Mouse (Mus musculus) neural tube, embryonic 15.5 days (tissue): Measurements from ENCODE around the gene Eif2d. TPM values are rescaled to one million over a fixed set of nuclear protein-coding genes. Genes with fewer than 3 reads are reported as not detected.

ENCODE experiments used
- ATAC-seq: fragments of 200-750 bp; cut with Nextera tagmentation; 2 replicates; pipeline ENCODE4 v1.8.0; 2017; ENCODE audit warnings: mild to moderate bottlenecking, moderate TSS enrichment, moderate library complexity; ENCODE audit not compliant: low FRiP score
- H3K27ac ChIP-seq: fragments of 300-500 bp; sonication (generic); replicated peaks from 2 replicates; pipeline ENCODE4 v1.5.1; 2015; ENCODE audit warnings: mild to moderate bottlenecking, inconsistent platforms
- H3K27me3 ChIP-seq: fragments of 300-500 bp; sonication (generic); replicated peaks from 2 replicates; pipeline ENCODE4 v1.6.1; 2015; ENCODE audit warnings: inconsistent platforms
- H3K36me3 ChIP-seq: fragments of 300-500 bp; sonication (generic); 2 replicates; pipeline ENCODE4 v1.6.1; 2015; ENCODE audit warnings: inconsistent platforms
- H3K4me1 ChIP-seq: fragments of 300-500 bp; sonication (generic); 2 replicates; pipeline ENCODE4 v1.6.1; 2015; ENCODE audit warnings: inconsistent platforms
- H3K4me2 ChIP-seq: fragments of 300-500 bp; sonication (generic); 2 replicates; pipeline ENCODE4 v1.6.1; 2015; ENCODE audit warnings: inconsistent platforms, mild to moderate bottlenecking, moderate library complexity
- H3K4me3 ChIP-seq: fragments of 300-500 bp; sonication (generic); replicated peaks from 2 replicates; pipeline ENCODE4 v1.5.1; 2015; ENCODE audit warnings: mild to moderate bottlenecking, inconsistent platforms
- H3K9ac ChIP-seq: fragments of 300-500 bp; sonication (generic); replicated peaks from 2 replicates; pipeline ENCODE4 v1.6.1; 2015; ENCODE audit warnings: mild to moderate bottlenecking, inconsistent platforms
- H3K9me3 ChIP-seq: fragments of 300-500 bp; sonication (generic); replicated peaks from 2 replicates; pipeline ENCODE4 v1.6.1; 2016; ENCODE audit warnings: inconsistent platforms
- WGBS: fragments of 180-500 bp; shearing (Covaris S2); methylation state at CpG from one replicate; pipeline ENCODE4 v1.1.7; 2015; ENCODE audit warnings: mixed read lengths; 5-methylcytosine and 5-hydroxymethylcytosine counted together
- polyA plus RNA-seq: library from polyadenylated mRNA; unstranded; fragments of >200 nt; fragmentation: Nextera tagmentation; extraction: Ambion mirVana; gene quantifications from 2 replicates; pipeline ENCODE4 v1.2.1, GENCODE M21; 2015

The Eif2d gene
- polyA plus RNA-seq, 1 experiment from 2014 or later = 51.5 TPM

DNA sequence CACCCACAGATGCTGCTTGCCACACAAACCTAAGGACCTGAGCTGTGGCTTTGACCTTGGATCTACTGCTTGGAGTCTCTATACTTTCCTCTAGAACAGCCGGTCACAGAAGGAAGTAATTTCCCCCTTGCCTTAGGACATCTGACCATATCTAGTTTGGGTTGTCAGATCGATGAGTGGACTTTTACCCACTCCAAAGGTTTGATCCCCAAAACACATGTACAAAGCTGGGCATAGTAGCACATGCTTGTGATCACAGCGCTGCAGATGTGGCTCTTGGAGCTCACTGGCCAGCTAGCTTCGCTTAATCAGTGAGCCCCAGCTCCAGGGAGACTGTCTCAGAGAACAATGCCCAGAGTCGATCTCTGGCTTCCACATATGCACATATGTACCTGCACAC lies 55.1 kb downstream of the Eif2d start:
- no peaks in the 10 kb centered on the region for H3K4me1 ChIP-seq
- no peaks in the 10 kb centered on the region for H3K36me3 ChIP-seq
- H3K9me3 ChIP-seq = no peaks in the 10 kb centered on the region
- H3K27me3 ChIP-seq = no peaks in the 10 kb centered on the region; the same call in 1 of the 2 replicates
- no peak overlapping the region for H3K4me2 ChIP-seq
- no peak overlapping the region for H3K9ac ChIP-seq
- 93% methylated on average over 5 of the region's 5 CpGs for WGBS
- no peak overlapping the region for H3K4me3 ChIP-seq
- no peak for ATAC-seq
- H3K27ac ChIP-seq = no peak overlapping the region

DNA sequence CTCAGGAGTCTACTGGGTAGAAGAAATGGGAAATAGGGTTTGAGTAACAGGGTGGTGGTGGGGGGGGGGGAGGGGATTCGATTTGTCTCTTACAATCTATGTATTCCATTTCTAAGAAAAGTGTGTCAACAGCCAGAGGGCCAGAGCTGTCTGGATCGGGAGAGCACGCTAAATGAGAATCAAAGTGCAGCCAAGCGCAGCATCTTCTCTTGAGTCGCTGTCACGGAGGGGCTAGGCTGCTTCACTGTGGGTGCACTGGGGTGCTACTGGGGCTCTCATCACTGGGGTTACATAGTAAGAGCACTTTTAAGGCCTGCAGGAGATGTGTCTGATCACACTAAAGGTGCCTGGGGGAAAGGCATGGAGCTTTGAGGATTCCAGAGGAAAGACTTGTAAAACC lies 55.8 kb downstream of the Eif2d start:
- H3K9ac ChIP-seq = no peak overlapping the region
- H3K9me3 ChIP-seq = no peaks in the 10 kb centered on the region

DNA sequence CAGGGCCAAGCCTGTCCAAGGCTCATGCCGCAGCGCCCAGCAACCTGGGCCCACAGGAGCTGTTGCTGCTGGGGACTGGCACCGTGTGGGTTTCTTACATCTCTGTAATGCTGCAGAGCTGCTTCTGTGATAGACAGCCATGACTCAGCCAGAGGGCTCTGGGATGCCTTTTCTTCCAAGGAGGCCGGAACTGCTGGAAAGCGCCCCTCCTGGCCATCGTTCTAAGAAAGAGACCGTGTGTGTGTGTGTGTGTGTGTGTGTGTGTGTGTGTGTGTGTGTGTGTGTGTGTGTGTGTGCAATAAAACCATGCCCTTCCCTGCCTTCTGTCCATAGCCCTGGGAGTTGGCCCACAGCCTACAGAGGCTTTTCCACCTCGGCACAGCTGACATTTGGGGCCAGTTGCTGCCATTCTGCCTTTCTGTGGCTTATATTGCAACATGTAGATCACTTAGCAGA lies 57.0 kb downstream of the Eif2d start:
- Histone ChIP-seq H3K4me2 (no peak overlapping the region), H3K27me3 (no peaks in the 10 kb centered on the region; the same call in 1 of the 2 replicates), H3K9me3 (no peaks in the 10 kb centered on the region), H3K36me3 (no peaks in the 10 kb centered on the region), H3K4me1 (no peaks in the 10 kb centered on the region), H3K27ac (no peak overlapping the region), H3K9ac (no peak overlapping the region), H3K4me3 (no peak overlapping the region)
- ATAC-seq = no peak
- WGBS = 64% methylated on average over 8 of the region's 8 CpGs

More for the DNA sequence above, 55.8 kb downstream of the Eif2d start:
- Histone ChIP-seq H3K4me1 (no peaks in the 10 kb centered on the region), H3K4me2 (no peak overlapping the region), H3K4me3 (no peak overlapping the region), H3K27ac (no peak overlapping the region), H3K27me3 (no peaks in the 10 kb centered on the region; the same call in 1 of the 2 replicates), H3K36me3 (no peaks in the 10 kb centered on the region)
- WGBS = 66% methylated on average over 6 of the region's 6 CpGs
- ATAC-seq = no peak

DNA sequence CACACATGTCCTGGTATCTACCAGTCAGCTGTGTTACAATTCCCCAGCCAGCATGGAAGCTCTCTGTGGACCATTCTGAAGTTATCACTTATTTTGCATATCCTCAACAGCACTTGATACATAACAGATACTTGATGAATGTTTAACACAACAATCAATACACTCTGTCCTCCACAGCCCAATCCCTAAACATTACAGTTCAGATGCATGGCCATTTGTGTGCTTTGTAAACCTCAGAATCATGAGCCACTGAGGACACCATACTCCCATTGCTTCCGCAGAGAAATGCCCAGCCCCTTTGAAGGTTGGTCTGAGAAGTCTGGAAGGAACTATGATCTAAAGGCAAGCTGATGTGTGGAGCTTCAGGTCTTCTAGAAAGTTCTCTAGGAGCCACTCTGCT lies 58.7 kb downstream of the Eif2d start:
- Histone ChIP-seq H3K27me3 (no peaks in the 10 kb centered on the region; the same call in 1 of the 2 replicates), H3K4me2 (no peak overlapping the region), H3K36me3 (no peaks in the 10 kb centered on the region), H3K4me1 (no peaks in the 10 kb centered on the region), H3K9ac (no peak overlapping the region), H3K9me3 (no peaks in the 10 kb centered on the region), H3K4me3 (no peak overlapping the region), H3K27ac (no peak overlapping the region)
- 87% methylated on average over 1 of the region's 1 CpGs for WGBS
- ATAC-seq = no peak

DNA sequence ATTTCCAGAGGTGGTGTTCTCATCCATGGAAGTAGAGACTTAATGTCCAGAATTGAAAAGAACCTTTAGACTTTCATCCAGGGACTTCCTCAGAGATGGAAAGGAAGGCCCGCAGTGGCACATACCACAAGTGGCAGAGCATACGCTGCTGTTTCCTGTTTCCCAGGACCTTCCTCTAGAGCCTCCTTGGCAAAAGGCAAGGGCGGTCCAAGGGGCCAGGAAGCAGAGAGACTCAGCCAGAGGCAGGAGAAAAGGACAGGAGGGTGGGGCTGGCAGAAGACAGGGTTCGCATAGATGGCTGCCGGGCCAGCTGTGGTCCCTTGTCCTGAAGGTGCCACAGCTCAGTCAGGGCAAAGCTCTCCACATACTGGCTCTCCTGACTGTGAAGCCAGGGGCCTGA lies 60.0 kb downstream of the Eif2d start:
- no peak overlapping the region for H3K27ac ChIP-seq
- no peaks in the 10 kb centered on the region for H3K36me3 ChIP-seq
- H3K4me2 ChIP-seq = no peak overlapping the region
- H3K9ac ChIP-seq = no peak overlapping the region
- H3K4me3 ChIP-seq = no peak overlapping the region
- no peaks in the 10 kb centered on the region for H3K9me3 ChIP-seq
- no peaks in the 10 kb centered on the region for H3K4me1 ChIP-seq
- H3K27me3 ChIP-seq = no peaks in the 10 kb centered on the region; the same call in 1 of the 2 replicates
- 84% methylated on average over 5 of the region's 5 CpGs for WGBS
- ATAC-seq = no peak

DNA sequence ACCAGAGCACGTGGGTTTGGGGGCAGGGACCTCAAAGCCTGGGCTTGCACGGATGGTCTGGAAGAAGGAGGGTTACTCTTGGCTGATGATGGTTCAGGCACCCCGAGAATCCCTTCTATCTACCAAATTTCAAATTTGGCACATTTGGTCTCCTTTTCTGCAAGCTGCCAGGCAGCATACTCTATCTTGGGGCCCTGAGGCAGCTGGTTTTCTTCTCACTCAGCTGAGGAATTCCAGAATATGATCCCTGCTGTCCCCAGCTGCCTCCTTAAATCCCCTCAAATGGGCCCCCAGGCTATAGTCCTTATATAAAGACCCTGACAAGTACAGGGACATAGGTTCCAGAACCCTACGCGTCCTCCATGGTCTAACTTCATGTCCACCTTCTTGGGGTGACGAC lies 60.4 kb downstream of the Eif2d start:
- no peaks in the 10 kb centered on the region for H3K27me3 ChIP-seq
- H3K4me3 ChIP-seq = no peak overlapping the region
- H3K4me2 ChIP-seq = no peak overlapping the region
- H3K9ac ChIP-seq = no peak overlapping the region
- ATAC-seq = no peak
- H3K4me1 ChIP-seq = no peaks in the 10 kb centered on the region
- no peaks in the 10 kb centered on the region for H3K36me3 ChIP-seq
- no peak overlapping the region for H3K27ac ChIP-seq
- H3K9me3 ChIP-seq = no peaks in the 10 kb centered on the region
- 82% methylated on average over 6 of the region's 6 CpGs for WGBS

DNA sequence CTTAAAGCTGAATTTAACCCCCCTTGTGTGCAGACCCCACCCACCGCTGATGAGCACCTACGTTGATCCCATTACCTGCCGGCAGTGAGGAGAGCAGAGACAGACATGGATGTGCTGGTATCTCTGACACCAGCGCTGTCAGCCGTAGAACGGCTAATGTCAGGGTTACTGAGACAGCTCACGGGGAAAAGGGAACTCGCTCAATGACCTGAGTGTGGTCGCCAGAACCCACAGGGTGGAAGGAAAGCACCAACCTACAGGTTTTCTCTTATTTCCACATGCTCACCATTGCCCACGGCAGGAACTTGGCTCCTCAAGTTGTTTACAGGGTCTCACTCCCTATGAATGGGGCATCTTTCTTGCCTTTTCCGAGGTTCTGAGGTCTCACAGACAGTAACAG lies 66.0 kb downstream of the Eif2d start:
- H3K36me3 ChIP-seq = no peaks in the 10 kb centered on the region
- no peak overlapping the region for H3K4me2 ChIP-seq
- no peak overlapping the region for H3K4me3 ChIP-seq
- H3K27ac ChIP-seq = no peak overlapping the region
- H3K9me3 ChIP-seq = no peaks in the 10 kb centered on the region
- WGBS = 93% methylated on average over 11 of the region's 11 CpGs
- no peaks in the 10 kb centered on the region for H3K27me3 ChIP-seq
- H3K9ac ChIP-seq = no peak overlapping the region
- H3K4me1 ChIP-seq = no peaks in the 10 kb centered on the region
- ATAC-seq = no peak

DNA sequence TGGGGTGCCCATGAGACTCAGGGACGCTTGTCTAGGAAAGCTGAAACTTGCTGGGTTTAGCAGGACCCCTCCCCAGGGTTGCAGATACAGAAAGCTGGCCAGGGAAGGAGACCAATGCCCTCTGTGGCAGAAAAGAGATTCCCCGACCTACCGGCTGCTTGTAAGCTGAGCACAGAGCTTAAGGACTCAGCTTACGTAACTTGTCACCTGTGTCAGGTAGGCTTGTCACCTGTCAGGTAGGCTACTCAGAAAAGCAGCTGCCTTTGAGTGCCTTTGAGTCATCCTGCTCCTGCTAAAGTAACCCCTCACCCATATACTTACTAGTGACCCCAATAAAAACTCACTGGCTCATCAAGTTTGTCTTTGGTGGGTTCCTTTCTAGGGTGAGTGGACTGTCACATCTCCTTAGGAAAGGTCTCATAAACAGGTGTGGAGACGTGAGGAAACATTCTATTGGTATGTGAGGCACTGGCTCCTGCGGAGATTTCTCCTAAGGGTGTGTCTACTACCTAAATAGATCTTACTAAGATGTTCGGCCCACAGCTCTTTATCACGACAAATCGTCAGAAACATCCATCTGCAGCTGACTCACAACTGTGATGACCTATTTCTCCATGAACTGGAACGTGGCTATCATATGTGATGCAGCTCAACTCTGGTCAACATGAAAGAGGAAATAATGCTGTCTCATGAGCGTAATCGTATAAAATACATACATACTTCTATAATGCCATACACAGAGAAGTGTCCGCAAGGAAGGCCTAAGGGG lies 69.0 kb downstream of the Eif2d start:
- 92% methylated on average over 13 of the region's 13 CpGs for WGBS
- no peak overlapping the region for H3K4me2 ChIP-seq

DNA sequence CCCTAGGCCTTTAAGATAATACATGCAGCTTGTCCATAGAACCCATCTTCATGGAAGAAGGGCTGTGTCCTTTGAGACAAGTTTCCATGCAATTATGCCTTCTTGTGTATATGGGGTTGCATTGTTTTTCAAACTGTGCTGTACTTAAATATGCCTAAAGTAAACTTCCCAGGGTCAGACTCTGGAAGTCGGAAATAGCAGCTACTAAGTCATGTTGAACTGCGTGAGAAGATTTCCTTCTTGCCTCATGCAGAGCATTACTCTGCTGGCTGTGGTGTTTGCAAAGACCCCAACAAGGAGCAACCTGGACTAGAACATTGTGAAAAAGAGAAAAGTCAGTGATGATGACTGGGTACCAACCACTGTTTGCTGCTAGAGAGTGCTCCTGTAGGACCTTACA lies 70.4 kb downstream of the Eif2d start:
- ATAC-seq = no peak
- no peaks in the 10 kb centered on the region for H3K27me3 ChIP-seq
- no peak overlapping the region for H3K4me3 ChIP-seq
- peaks cover 4% of the 10 kb centered on the region; the same call in 1 of the 2 replicates for H3K4me1 ChIP-seq
- H3K4me2 ChIP-seq = no peak overlapping the region
- H3K36me3 ChIP-seq = no peaks in the 10 kb centered on the region
- H3K27ac ChIP-seq = no peak overlapping the region
- H3K9ac ChIP-seq = no peak overlapping the region
- WGBS = 88% methylated on average over 2 of the region's 2 CpGs
- no peaks in the 10 kb centered on the region for H3K9me3 ChIP-seq

More for the DNA sequence above, 69.0 kb downstream of the Eif2d start:
- Histone ChIP-seq H3K4me1 (peaks cover 4% of the 10 kb centered on the region; the same call in 1 of the 2 replicates), H3K9me3 (no peaks in the 10 kb centered on the region), H3K9ac (no peak overlapping the region), H3K27ac (no peak overlapping the region), H3K36me3 (no peaks in the 10 kb centered on the region), H3K4me3 (no peak overlapping the region), H3K27me3 (no peaks in the 10 kb centered on the region)
- no peak for ATAC-seq

DNA sequence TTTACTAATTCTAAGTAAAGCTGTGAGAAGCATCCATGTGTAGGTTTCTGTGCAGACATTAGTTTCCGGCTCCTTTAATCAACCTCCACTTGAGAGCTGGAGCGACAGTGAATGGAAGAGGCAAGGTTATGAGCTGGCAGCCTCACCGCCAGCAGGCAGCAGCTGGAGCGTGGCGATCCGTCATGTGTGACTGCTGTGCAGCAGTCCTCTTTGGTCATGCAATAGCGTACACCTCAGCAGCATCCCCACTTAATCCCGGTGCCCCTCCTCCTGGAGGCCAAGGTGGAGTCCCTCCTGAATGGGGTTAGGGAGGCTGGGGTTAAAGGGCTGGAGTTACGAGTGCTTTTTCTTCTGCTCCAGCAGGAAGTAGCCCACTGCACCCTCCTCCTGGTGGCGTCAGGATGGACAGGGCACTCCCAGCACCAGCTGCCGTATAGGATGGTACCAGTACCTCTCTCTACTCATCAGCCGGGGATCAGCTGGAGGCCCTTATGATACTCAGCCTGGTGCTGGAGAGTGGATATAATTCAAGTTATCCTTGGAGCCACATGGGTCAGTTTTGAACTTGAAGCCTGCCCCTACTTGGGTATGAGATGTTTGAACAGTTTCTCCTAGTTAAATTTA lies 72.0 kb downstream of the Eif2d start:
- ATAC-seq = no peak
- Histone ChIP-seq H3K4me1 (peaks cover 4% of the 10 kb centered on the region; the same call in 1 of the 2 replicates), H3K9me3 (no peaks in the 10 kb centered on the region), H3K27ac (no peak overlapping the region), H3K4me3 (no peak overlapping the region), H3K9ac (no peak overlapping the region), H3K36me3 (no peaks in the 10 kb centered on the region), H3K4me2 (no peak overlapping the region), H3K27me3 (no peaks in the 10 kb centered on the region)
- WGBS = 56% methylated on average over 12 of the region's 12 CpGs

DNA sequence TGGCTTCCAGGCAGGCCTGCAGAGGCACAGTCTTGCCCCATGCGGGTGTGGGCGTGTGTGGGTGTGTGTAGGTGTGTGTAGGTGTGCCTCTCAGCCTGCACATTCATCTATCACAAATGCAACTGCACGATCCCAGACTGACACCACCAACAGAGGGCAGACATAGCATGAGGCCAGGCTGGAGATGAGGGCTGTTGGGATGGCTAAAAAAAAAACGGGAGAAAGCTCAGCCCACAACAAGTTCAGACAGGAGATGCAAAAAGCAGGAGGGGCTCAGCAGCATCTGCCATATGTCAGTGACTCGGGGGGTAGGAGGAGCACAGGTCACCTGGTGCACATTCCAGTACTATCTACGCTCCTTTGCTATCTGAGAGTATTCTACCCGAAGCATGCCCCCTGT lies 75.2 kb downstream of the Eif2d start:
- Histone ChIP-seq H3K4me1 (peaks cover 4% of the 10 kb centered on the region; the same call in 1 of the 2 replicates), H3K9me3 (no peaks in the 10 kb centered on the region), H3K9ac (no peak overlapping the region), H3K4me3 (no peak overlapping the region), H3K27ac (no peak overlapping the region), H3K27me3 (no peaks in the 10 kb centered on the region), H3K36me3 (no peaks in the 10 kb centered on the region), H3K4me2 (no peak overlapping the region)
- no peak for ATAC-seq
- WGBS = 69% methylated on average over 7 of the region's 7 CpGs

DNA sequence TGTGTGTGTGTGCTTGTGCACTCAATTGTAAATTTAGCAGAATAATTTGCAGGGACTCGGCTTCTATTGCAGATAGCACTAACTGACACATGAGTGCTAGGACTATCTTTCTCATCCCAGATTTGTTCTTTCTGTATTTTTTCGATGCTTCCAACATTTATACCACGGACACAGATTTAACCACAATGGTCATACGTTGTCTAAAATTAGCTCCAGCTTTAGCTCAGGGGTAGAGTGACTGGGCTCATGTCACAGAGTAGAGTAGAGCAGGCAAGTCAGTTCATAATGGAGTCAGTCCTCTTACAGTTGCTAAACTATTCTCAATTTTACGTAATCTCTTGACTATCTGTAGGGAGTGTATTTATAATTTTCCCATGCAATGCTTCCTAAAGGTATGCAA lies 75.7 kb downstream of the Eif2d start:
- Histone ChIP-seq H3K4me2 (no peak overlapping the region), H3K9ac (no peak overlapping the region), H3K27me3 (no peaks in the 10 kb centered on the region), H3K4me3 (no peak overlapping the region), H3K9me3 (no peaks in the 10 kb centered on the region), H3K27ac (no peak overlapping the region), H3K36me3 (no peaks in the 10 kb centered on the region), H3K4me1 (peaks cover 4% of the 10 kb centered on the region; the same call in 1 of the 2 replicates)
- WGBS = 90% methylated on average over 5 of the region's 5 CpGs
- ATAC-seq = no peak
